Mouse (Mus musculus): ENCODE data around the gene Dst.

Gene Dst

GRCm38 (mm10) chr1:34069514-34070290 lies 161.7 kb downstream of the Dst start:
- DNase-seq = no peak

GRCm38 (mm10) chr1:34070474-34070873 lies 162.4 kb downstream of the Dst start:
- DNase-seq = no peak

- no peak for DNase-seq
Observed at GRCm38 (mm10) chr1:34070991-34071639, 163.1 kb downstream of the Dst start.

GRCm38 (mm10) chr1:34072262-34072661 lies 164.2 kb downstream of the Dst start:
- no peak for DNase-seq

- no peak for DNase-seq
Observed at GRCm38 (mm10) chr1:34073436-34074169, 165.6 kb downstream of the Dst start.

GRCm38 (mm10) chr1:34074245-34075187 lies 166.5 kb downstream of the Dst start:
- DNase-seq = no peak

- DNase-seq = no peak
Observed at GRCm38 (mm10) chr1:34076701-34077421, 168.8 kb downstream of the Dst start.

GRCm38 (mm10) chr1:34077422-34077790 lies 169.4 kb downstream of the Dst start:
- DNase-seq = no peak

GRCm38 (mm10) chr1:34077941-34078340 lies 169.9 kb downstream of the Dst start:
- no peak for DNase-seq

GRCm38 (mm10) chr1:34089011-34089410 lies 181.0 kb downstream of the Dst start:
- DNase-seq = peak; percentile 25 to 29

GRCm38 (mm10) chr1:34090700-34091099 lies 182.7 kb downstream of the Dst start:
- DNase-seq = no peak

- peak in 1 of 2 experiments; percentile 29 for DNase-seq
Observed at GRCm38 (mm10) chr1:34093652-34094051, 185.6 kb downstream of the Dst start.

GRCm38 (mm10) chr1:34094301-34094700 lies 186.3 kb downstream of the Dst start:
- DNase-seq = no peak

- no peak for DNase-seq
Observed at GRCm38 (mm10) chr1:34095173-34095572, 187.1 kb downstream of the Dst start.

GRCm38 (mm10) chr1:34096923-34097322 lies 188.9 kb downstream of the Dst start:
- DNase-seq = peak; percentile 58 to 63

GRCm38 (mm10) chr1:34097640-34098039 lies 189.6 kb downstream of the Dst start:
- DNase-seq = no peak

GRCm38 (mm10) chr1:34099439-34099838 lies 191.4 kb downstream of the Dst start:
- no peak for DNase-seq

GRCm38 (mm10) chr1:34100385-34100784 lies 192.4 kb downstream of the Dst start:
- DNase-seq = no peak

- DNase-seq = no peak
Observed at GRCm38 (mm10) chr1:34102604-34103003, 194.6 kb downstream of the Dst start.

- DNase-seq = peak in 1 of 2 experiments; percentile 44
Observed at GRCm38 (mm10) chr1:34103176-34103575, 195.2 kb downstream of the Dst start.

GRCm38 (mm10) chr1:34103713-34104172 lies 195.7 kb downstream of the Dst start:
- no peak for DNase-seq

- no peak for DNase-seq
Observed at GRCm38 (mm10) chr1:34104846-34105245, 196.8 kb downstream of the Dst start.

All from kidney, postnatal 36 days (tissue).